Mouse (Mus musculus): Measurements from ENCODE around the gene Coro2b. TPM values are rescaled to one million over a fixed set of nuclear protein-coding genes. Genes with fewer than 3 reads are reported as not detected.

Coro2b gene
- total RNA-seq, 2 experiments from 2014 or later: 178 to 185 TPM

DNA sequence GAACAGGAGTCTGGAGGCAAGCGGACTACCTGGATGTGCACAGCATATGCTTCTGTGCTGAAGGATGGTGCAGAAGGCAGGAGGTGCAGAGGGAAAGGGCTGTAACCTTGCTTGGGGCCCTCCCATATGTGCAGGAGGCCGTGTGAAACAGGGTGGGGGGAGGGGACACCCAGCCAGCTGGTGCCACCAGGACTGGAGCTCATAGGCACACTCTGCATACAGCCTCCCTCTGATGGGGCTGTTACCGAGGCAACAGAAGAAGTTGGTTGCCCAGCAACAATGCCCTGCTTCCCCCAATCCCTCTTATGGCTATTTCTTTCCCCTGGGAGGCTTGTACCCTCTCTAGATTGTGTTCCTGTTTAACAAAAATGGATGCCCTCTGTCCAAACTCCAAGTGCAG lies 17.8 kb upstream of the Coro2b start:
- H3K4me3 ChIP-seq: no peak overlapping the region
- peak overlapping the region; percentile 88 for H3K27ac ChIP-seq
- DNase-seq (ENCODE audit: extremely low spot score in 1 of 2, low spot score in 2 of 2): peak; percentile 54 to 61
- intact Hi-C loops (cut with DNase I): loop anchor here (2.0 to 10.0 kb wide), 4 partner anchors 212 to 510 kb away; no protein-coding TSS in a partner anchor
- no peak for TF ChIP-seq CTCF (IDR thresholded peaks at IDR 0.05)

DNA sequence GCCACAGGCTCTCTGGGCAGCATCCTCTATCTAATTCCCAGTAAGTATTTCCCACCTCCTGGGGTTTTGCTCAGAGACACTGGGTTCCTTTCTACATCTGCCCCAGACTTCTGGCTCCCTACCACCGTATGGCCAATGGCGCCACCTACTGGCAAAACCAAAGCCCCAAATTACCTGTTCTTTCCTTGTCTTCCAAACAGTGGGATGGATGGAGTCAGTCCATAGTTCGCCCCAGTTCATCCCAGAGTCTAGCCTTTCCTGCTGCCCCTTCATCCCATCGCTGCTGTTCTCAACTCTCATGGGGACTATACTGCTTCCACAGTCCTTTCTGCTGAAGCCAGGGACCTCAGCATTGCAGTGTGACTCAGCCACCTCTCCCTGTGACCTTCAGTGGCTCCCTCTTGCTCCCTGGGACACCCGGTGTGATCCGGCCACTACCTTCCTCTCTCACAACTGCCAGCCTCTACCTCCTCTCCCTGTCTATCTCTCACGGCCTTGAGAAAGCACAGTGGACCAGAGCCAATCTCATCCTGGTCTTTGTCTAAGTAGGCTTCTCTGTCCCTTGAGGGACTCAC lies 16.6 kb upstream of the Coro2b start:
- peak; percentile 75 to 86 for DNase-seq (ENCODE audit: extremely low spot score in 1 of 2, low spot score in 2 of 2)
- Histone ChIP-seq H3K4me3 (no peak overlapping the region), H3K27ac (peak overlapping the region; percentile 88)
- intact Hi-C loops (cut with DNase I): loop anchor here (1.0 to 10.0 kb wide), 2 partner anchors 258 to 509 kb away; no protein-coding TSS in a partner anchor
- peak; percentile 84 for TF ChIP-seq CTCF (IDR thresholded peaks at IDR 0.05)

- Histone ChIP-seq H3K4me3 (no peak overlapping the region), H3K27ac (no peak overlapping the region)
- intact Hi-C loops (cut with DNase I): loop anchor here (2.0 to 10.0 kb wide), 2 partner anchors 135 to 507 kb away; no protein-coding TSS in a partner anchor
- no peak for DNase-seq (ENCODE audit: extremely low spot score in 1 of 2, low spot score in 2 of 2)
- no peak for TF ChIP-seq CTCF (IDR thresholded peaks at IDR 0.05)
These were observed 14.7 kb upstream of the Coro2b start for GRCm38 (mm10) chr9:62551531-62551930.

DNA sequence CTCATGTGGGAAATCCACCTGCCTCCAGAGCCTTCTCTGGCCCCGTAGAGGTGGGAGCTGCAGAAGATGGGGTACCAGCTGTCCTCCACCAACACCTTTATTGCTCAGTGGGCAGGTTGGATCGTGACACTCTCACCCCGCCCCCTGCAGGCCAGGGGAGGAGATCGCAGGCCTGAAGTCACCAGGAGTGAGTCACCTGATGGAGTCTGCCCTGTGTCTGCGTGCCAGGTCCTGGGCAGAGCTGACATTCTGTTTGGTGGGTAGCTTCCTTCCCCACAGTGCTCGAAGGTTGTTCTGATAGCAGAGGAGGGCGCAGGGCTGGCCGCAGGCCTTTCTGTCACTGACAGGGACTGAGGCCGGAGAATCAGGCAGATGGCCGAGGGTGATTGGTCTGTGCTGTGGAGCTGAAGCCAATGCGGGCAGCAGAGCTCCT lies 13.8 kb upstream of the Coro2b start:
- peak; percentile 68 for TF ChIP-seq CTCF (IDR thresholded peaks at IDR 0.05)
- peak; percentile 63 to 65 for DNase-seq (ENCODE audit: extremely low spot score in 1 of 2, low spot score in 2 of 2)
- Histone ChIP-seq H3K27ac (peak overlapping the region; percentile 63; the same call in 1 of the 2 replicates), H3K4me3 (no peak overlapping the region)
- intact Hi-C loops (cut with DNase I): loop anchor here (2.0 to 10.0 kb wide), 2 partner anchors 134 to 506 kb away; no protein-coding TSS in a partner anchor

DNA sequence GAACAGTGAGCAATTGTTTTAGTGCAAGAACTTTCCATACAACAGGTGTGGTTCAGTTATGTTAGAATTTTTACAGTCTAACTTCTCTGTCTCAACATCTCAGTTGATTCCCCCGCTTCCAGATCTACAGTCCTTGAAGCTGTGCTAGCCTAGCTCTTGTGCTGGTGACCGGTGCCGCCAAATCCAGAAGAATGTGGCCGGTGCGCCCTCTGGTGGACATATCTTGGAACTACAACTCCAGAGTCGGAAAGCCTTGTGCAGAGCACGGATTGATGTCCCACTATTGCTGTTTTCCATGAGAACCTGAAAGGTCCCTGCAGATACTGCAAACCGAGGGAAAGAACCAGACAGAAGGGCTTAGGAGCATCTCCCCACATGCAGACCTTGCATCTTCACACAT lies 13.0 kb upstream of the Coro2b start:
- Histone ChIP-seq H3K27ac (peak overlapping the region; percentile 63; the same call in 1 of the 2 replicates), H3K4me3 (no peak overlapping the region)
- peak; percentile 98 for TF ChIP-seq CTCF (IDR thresholded peaks at IDR 0.05)
- intact Hi-C loops (cut with DNase I): loop anchor here (1.0 to 10.0 kb wide), 3 partner anchors 80 to 505 kb away; no protein-coding TSS in a partner anchor
- DNase-seq (ENCODE audit: extremely low spot score in 1 of 2, low spot score in 2 of 2): peak; percentile 93 to 98

GRCm38 (mm10) chr9:62547476-62547875 lies 10.6 kb upstream of the Coro2b start:
- DNase-seq (ENCODE audit: extremely low spot score in 1 of 2, low spot score in 2 of 2): peak in 1 of 2 experiments; percentile 12
- no peak for TF ChIP-seq CTCF (IDR thresholded peaks at IDR 0.05)

GRCm38 (mm10) chr9:62544856-62545255 lies 8.0 kb upstream of the Coro2b start:
- DNase-seq (ENCODE audit: extremely low spot score in 1 of 2, low spot score in 2 of 2): peak; percentile 37 to 49
- TF ChIP-seq CTCF (IDR thresholded peaks at IDR 0.05): no peak
- intact Hi-C loops (cut with DNase I): loop anchor here (2.0 kb wide), 1 partner anchor 200 kb away; no protein-coding TSS in a partner anchor
- H3K4me3 ChIP-seq: no peak overlapping the region
- H3K27ac ChIP-seq: peak overlapping the region; percentile 78

More at GRCm38 (mm10) chr9:62547476-62547875, 10.6 kb upstream of the Coro2b start:
- no peak overlapping the region for H3K4me3 ChIP-seq
- intact Hi-C loops (cut with DNase I): no loop called here
- H3K27ac ChIP-seq: peak overlapping the region; percentile 44

DNA sequence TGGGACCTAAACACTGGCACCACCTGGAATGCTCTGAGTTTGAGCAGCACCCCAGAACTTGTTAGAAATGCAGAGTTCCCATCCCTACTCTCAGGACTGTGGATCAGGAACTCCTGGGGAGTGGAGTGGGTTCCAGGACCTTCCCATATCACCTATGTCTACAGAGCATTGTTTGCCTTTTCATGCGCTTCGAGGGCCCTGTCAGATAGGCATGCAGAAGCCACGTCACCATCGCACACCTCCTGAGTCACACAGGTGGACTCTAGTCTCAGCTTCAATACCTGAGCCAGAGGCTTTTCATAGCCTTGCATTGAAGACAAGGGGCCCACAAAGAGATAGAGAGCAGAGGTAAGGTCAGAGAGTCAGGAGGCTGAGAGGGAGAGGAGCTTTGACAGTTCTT lies 7.0 kb upstream of the Coro2b start:
- no peak for DNase-seq (ENCODE audit: extremely low spot score in 1 of 2, low spot score in 2 of 2)
- no peak for TF ChIP-seq CTCF (IDR thresholded peaks at IDR 0.05)
- H3K4me3 ChIP-seq: no peak overlapping the region
- intact Hi-C loops (cut with DNase I): loop anchor here (2.0 kb wide), 1 partner anchor 199 kb away; no protein-coding TSS in a partner anchor
- peak overlapping the region; percentile 78 for H3K27ac ChIP-seq

- no peak for DNase-seq (ENCODE audit: extremely low spot score in 1 of 2, low spot score in 2 of 2)
- TF ChIP-seq CTCF (IDR thresholded peaks at IDR 0.05): no peak
- Histone ChIP-seq H3K27ac (peak overlapping the region; percentile 81), H3K4me3 (no peak overlapping the region)
- intact Hi-C loops (cut with DNase I): loop anchor here (2.0 kb wide), 1 partner anchor 65 kb away; no protein-coding TSS in a partner anchor
These were observed 4.8 kb upstream of the Coro2b start for GRCm38 (mm10) chr9:62541606-62542005.

DNA sequence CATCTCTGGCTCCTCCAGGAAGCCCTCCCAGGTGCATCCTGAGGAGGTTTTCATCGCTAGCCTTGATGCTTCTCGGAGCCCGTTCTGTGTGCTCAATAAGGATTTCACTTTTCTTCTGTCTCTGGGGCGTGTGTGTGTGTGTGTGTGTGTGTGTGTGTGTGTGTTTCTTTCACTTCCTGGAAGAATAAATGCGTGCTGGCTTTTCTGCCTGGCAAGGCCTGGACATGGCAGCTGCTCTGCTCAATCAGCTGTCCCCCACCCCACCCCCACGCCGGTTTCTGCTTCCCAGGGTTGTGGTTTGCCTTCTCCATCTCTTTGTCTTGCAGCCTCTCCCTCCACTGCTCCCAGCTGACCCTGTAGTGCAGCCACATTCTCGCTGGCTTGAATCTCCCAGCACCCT lies 4.3 kb upstream of the Coro2b start:
- H3K4me3 ChIP-seq: no peak overlapping the region
- DNase-seq (ENCODE audit: extremely low spot score in 1 of 2, low spot score in 2 of 2): no peak
- H3K27ac ChIP-seq: peak overlapping the region; percentile 87
- TF ChIP-seq CTCF (IDR thresholded peaks at IDR 0.05): no peak
- intact Hi-C loops (cut with DNase I): loop anchor here (2.0 kb wide), 1 partner anchor 64 kb away; no protein-coding TSS in a partner anchor

DNA sequence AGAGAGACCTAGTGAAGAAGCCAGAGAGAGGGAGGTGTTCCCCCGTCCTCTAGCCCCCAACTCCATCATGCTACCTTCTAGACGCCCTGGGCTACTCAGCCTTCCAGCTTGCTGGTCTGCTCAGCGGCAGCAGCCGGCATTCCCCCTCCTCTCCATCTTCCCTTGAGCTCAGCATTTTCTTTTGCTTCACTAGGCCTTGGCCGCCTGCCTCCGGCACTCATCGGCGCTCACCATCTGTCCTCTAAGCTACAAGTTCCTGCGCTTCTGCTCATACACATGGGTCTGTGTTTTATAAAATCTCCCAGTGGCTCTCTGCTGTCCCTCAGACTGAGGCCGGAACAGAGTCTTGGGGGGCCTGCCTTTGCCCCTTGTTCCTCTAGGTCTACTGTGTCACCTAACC lies 3.9 kb upstream of the Coro2b start:
- Histone ChIP-seq H3K4me3 (no peak overlapping the region), H3K27ac (peak overlapping the region; percentile 87)
- DNase-seq (ENCODE audit: extremely low spot score in 1 of 2, low spot score in 2 of 2): peak; percentile 66 to 77
- intact Hi-C loops (cut with DNase I): loop anchor here (2.0 kb wide), 1 partner anchor 64 kb away; no protein-coding TSS in a partner anchor
- no peak for TF ChIP-seq CTCF (IDR thresholded peaks at IDR 0.05)

DNA sequence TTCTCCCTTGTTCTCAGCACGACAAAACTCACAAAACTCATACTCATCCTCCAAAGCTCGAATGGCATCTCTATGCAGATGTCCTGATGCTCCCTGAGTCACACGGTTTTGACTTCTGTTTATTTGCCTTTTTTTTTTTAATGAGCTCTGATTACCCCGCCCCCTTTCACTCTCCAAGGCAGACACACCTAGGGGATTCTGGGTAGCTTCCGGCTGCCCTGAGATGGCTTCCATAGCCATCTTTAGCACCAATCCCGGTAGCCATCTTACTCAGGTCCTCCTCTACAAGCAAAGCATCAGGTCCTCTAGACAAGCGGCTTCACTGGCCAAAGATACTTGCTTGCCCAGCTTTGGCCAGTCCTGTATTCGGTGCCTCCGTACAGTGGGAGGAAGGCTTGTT lies 3.3 kb upstream of the Coro2b start:
- intact Hi-C loops (cut with DNase I): loop anchor here (2.0 kb wide), 1 partner anchor 63 kb away; no protein-coding TSS in a partner anchor
- Histone ChIP-seq H3K4me3 (no peak overlapping the region), H3K27ac (peak overlapping the region; percentile 87)
- no peak for TF ChIP-seq CTCF (IDR thresholded peaks at IDR 0.05)
- DNase-seq (ENCODE audit: extremely low spot score in 1 of 2, low spot score in 2 of 2): no peak
